Mouse (Mus musculus) forebrain, embryonic 15.5 days (tissue): ENCODE measurements around the gene Tada3. TPM values are rescaled to one million over a fixed set of nuclear protein-coding genes. Genes with fewer than 3 reads are reported as not detected.

Experiments used
- ATAC-seq: fragments of 200-750 bp; cut with Nextera tagmentation; replicated peaks from 2 replicates; pipeline ENCODE4 v1.8.0; 2017; ENCODE audit warnings: mild to moderate bottlenecking, moderate TSS enrichment, moderate library complexity
- H3K27ac ChIP-seq: fragments of 300-500 bp; sonication (generic); replicated peaks from 2 replicates; pipeline ENCODE4 v1.5.1; 2015; ENCODE audit warnings: mild to moderate bottlenecking, inconsistent platforms
- H3K27me3 ChIP-seq: fragments of 300-500 bp; sonication (generic); 2 replicates; pipeline ENCODE4 v1.6.1; 2015; ENCODE audit warnings: inconsistent platforms
- H3K36me3 ChIP-seq: fragments of 300-500 bp; sonication (generic); 2 replicates; pipeline ENCODE4 v1.6.1; 2015; ENCODE audit warnings: mild to moderate bottlenecking, inconsistent platforms
- H3K4me1 ChIP-seq: fragments of 300-500 bp; sonication (generic); 2 replicates; pipeline ENCODE4 v1.6.1; 2015; ENCODE audit warnings: inconsistent platforms
- H3K4me2 ChIP-seq: fragments of 300-500 bp; sonication (generic); replicated peaks from 2 replicates; pipeline ENCODE4 v1.6.1; 2015; ENCODE audit warnings: mild to moderate bottlenecking, inconsistent platforms
- H3K4me3 ChIP-seq: fragments of 300-500 bp; sonication (generic); 2 replicates; pipeline ENCODE4 v1.5.1; 2015; ENCODE audit warnings: mild to moderate bottlenecking, inconsistent platforms
- H3K9ac ChIP-seq: fragments of 300-500 bp; sonication (generic); replicated peaks from 2 replicates; pipeline ENCODE4 v1.6.1; 2015; ENCODE audit warnings: mild to moderate bottlenecking, inconsistent platforms
- H3K9me3 ChIP-seq: fragments of 300-500 bp; sonication (generic); 2 replicates; pipeline ENCODE4 v1.6.1; 2016; ENCODE audit warnings: inconsistent platforms
- WGBS: fragments of 180-500 bp; shearing (Covaris S2); methylation state at CpG from one replicate; pipeline ENCODE4 v1.1.7; 2015; ENCODE audit warnings: mixed read lengths; 5-methylcytosine and 5-hydroxymethylcytosine counted together
- polyA plus RNA-seq: library from polyadenylated mRNA; unstranded; fragments of >200 nt; fragmentation: Nextera tagmentation; extraction: Ambion mirVana; gene quantifications from 2 replicates; pipeline ENCODE4 v1.2.1, GENCODE M21; 2015

Gene Tada3
- polyA plus RNA-seq, 1 experiment from 2014 or later: 82.2 TPM

DNA sequence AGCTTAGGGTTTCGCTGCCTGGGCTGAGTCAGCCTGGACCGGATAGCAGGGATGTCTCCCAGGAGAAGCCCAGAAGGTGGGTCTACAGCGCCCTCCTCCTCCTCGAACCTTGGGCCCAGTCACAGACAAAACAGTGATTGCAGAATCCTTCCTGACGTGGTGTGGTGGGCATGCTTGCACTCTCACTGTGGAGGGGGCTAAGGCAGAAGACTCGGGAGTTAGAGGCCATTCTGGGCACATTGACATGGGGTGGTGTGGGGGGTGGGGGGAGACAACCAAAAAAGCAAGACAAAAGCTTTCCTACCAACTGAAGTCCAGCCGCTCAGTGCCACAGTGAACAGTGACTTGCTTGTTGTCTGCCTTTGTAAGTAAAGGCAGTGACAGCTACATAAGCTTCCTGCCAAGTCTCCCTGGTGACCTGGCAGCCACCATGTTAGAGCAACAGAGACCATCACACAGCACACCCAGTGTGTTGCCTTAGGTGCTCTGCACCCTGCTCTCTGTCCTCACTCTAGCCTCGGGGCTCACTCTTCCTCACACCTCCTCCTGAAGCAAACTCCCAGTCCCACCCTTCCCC, 6.8 kb upstream of the Tada3 start:
- WGBS: 86% methylated on average over 8 of the region's 8 CpGs
- H3K4me1 ChIP-seq: peaks cover 5% of the 10 kb centered on the region
- H3K9ac ChIP-seq: no peak overlapping the region
- no peaks in the 10 kb centered on the region for H3K27me3 ChIP-seq
- no peak overlapping the region for H3K27ac ChIP-seq
- peaks cover 83% of the 10 kb centered on the region for H3K36me3 ChIP-seq
- no peak overlapping the region for H3K4me2 ChIP-seq
- no peak overlapping the region for H3K4me3 ChIP-seq
- ATAC-seq: no peak
- H3K9me3 ChIP-seq: no peaks in the 10 kb centered on the region

GRCm38 (mm10) chr6:113380480-113380879, 2.8 kb upstream of the Tada3 start:
- Histone ChIP-seq H3K4me1 (peaks cover 28% of the 10 kb centered on the region), H3K4me3 (no peak overlapping the region), H3K36me3 (peaks cover 49% of the 10 kb centered on the region), H3K9ac (no peak overlapping the region), H3K9me3 (no peaks in the 10 kb centered on the region), H3K4me2 (no peak overlapping the region), H3K27ac (no peak overlapping the region), H3K27me3 (no peaks in the 10 kb centered on the region)
- WGBS: 95% methylated on average over 11 of the region's 11 CpGs
- ATAC-seq: no peak

- no peaks in the 10 kb centered on the region for H3K9me3 ChIP-seq
- no peak for ATAC-seq
- no peaks in the 10 kb centered on the region for H3K27me3 ChIP-seq
- 91% methylated on average over 6 of the region's 6 CpGs for WGBS
- H3K36me3 ChIP-seq: peaks cover 49% of the 10 kb centered on the region
- H3K4me3 ChIP-seq: peak overlapping the region; percentile 92; the same call in 1 of the 2 replicates
- H3K4me2 ChIP-seq: peak overlapping the region; percentile 92
- H3K27ac ChIP-seq: no peak overlapping the region
- H3K4me1 ChIP-seq: peaks cover 28% of the 10 kb centered on the region
- H3K9ac ChIP-seq: no peak overlapping the region
Measured at GRCm38 (mm10) chr6:113379246-113379645, 1.6 kb upstream of the Tada3 start.

- WGBS: 9% methylated on average over 7 of the region's 7 CpGs
- Histone ChIP-seq H3K4me1 (peaks cover 28% of the 10 kb centered on the region), H3K36me3 (peaks cover 54% of the 10 kb centered on the region), H3K9ac (peak overlapping the region; percentile 91), H3K4me2 (peak overlapping the region; percentile 92), H3K27me3 (no peaks in the 10 kb centered on the region), H3K9me3 (no peaks in the 10 kb centered on the region), H3K27ac (peak overlapping the region; percentile 93), H3K4me3 (peak overlapping the region; percentile 92)
- no peak for ATAC-seq
Measured at GRCm38 (mm10) chr6:113377172-113377495, 549 bp downstream of the Tada3 start.

GRCm38 (mm10) chr6:113373491-113373890, 4.2 kb downstream of the Tada3 start:
- H3K9ac ChIP-seq: no peak overlapping the region
- H3K4me3 ChIP-seq: no peak overlapping the region
- H3K36me3 ChIP-seq: peaks cover 72% of the 10 kb centered on the region
- WGBS: 96% methylated on average over 4 of the region's 4 CpGs
- H3K9me3 ChIP-seq: no peaks in the 10 kb centered on the region
- no peak for ATAC-seq
- no peak overlapping the region for H3K27ac ChIP-seq
- H3K27me3 ChIP-seq: no peaks in the 10 kb centered on the region
- H3K4me1 ChIP-seq: peaks cover 14% of the 10 kb centered on the region
- H3K4me2 ChIP-seq: no peak overlapping the region

GRCm38 (mm10) chr6:113370194-113370929, 7.3 kb downstream of the Tada3 start:
- Histone ChIP-seq H3K36me3 (peaks cover 83% of the 10 kb centered on the region), H3K4me2 (no peak overlapping the region), H3K4me3 (no peak overlapping the region), H3K27ac (no peak overlapping the region), H3K9me3 (no peaks in the 10 kb centered on the region), H3K9ac (no peak overlapping the region), H3K4me1 (no peaks in the 10 kb centered on the region), H3K27me3 (no peaks in the 10 kb centered on the region)
- no peak for ATAC-seq
- 93% methylated on average over 20 of the region's 20 CpGs for WGBS

DNA sequence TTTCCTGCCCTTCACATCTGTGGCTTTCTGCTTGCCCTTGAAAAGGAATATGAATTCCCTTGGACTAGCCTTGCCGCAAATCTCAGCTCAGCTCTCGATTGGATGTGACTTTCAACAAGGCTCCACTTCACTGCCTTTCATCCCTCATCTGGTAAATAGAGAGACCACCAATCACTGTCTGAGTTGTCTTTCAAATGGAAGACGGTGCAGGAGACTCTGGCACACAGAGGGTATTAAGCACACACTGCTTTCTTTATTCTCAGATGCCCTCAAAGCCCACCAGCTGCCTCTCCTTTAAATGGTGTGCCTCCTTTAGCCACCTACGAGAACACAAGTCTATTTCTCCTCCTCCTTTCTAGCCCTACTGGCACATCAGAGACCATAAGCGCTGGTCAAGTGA, 9.1 kb downstream of the Tada3 start:
- H3K9ac ChIP-seq: no peak overlapping the region
- no peak overlapping the region for H3K4me3 ChIP-seq
- no peaks in the 10 kb centered on the region for H3K4me1 ChIP-seq
- H3K36me3 ChIP-seq: peaks cover 65% of the 10 kb centered on the region
- H3K27ac ChIP-seq: no peak overlapping the region
- no peak overlapping the region for H3K4me2 ChIP-seq
- no peaks in the 10 kb centered on the region for H3K9me3 ChIP-seq
- 70% methylated on average over 5 of the region's 5 CpGs for WGBS
- no peak for ATAC-seq
- H3K27me3 ChIP-seq: no peaks in the 10 kb centered on the region

DNA sequence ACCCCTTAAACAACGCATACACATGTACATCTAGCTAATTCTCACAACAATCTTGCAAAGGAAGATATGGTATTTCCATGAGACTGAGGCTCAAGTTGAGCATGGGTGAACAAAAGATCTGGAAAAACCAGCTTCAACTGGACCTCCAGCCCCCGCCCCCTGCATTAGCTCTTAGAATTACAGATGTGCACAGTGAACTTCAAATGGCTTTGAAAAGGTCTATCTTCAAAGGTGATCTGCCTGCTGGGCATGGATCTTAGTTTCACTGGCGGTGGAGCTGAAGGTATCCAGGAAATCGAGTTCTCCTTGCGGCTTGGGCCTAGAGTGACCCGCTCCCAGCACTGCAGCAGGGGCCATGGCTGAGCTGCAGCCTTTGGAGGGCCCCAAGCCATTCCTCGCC, 9.6 kb downstream of the Tada3 start:
- Histone ChIP-seq H3K4me1 (no peaks in the 10 kb centered on the region), H3K4me3 (no peak overlapping the region), H3K36me3 (peaks cover 61% of the 10 kb centered on the region), H3K27ac (no peak overlapping the region), H3K9ac (no peak overlapping the region), H3K9me3 (no peaks in the 10 kb centered on the region), H3K27me3 (no peaks in the 10 kb centered on the region), H3K4me2 (no peak overlapping the region)
- no peak for ATAC-seq
- 88% methylated on average over 7 of the region's 7 CpGs for WGBS

GRCm38 (mm10) chr6:113367574-113367973, 10.1 kb downstream of the Tada3 start:
- Histone ChIP-seq H3K27ac (no peak overlapping the region), H3K9ac (no peak overlapping the region), H3K4me2 (no peak overlapping the region), H3K36me3 (peaks cover 55% of the 10 kb centered on the region), H3K27me3 (no peaks in the 10 kb centered on the region), H3K4me3 (no peak overlapping the region), H3K9me3 (no peaks in the 10 kb centered on the region), H3K4me1 (no peaks in the 10 kb centered on the region)
- no peak for ATAC-seq
- 93% methylated on average over 1 of the region's 1 CpGs for WGBS

DNA sequence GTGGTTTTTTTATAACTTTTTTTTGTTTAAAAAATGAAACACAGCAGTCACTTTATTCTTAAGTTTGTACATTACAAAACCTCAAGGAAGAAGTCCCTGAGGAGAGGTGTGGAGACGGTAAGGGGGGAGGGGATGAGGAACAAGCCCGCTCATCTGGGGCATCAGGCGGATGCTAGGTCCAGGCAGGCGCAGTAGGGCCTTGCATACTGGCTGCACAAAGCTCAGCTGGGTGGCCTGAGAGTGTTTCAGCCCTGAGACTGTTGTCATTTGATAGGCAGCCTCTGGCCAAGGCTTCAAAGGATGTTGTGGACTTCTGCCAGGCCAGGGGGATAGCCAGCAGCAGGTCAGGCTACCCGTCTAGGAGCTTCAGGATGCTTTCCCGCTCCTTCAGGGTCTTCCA, 11.0 kb downstream of the Tada3 start:
- no peak overlapping the region for H3K27ac ChIP-seq
- 92% methylated on average over 6 of the region's 6 CpGs for WGBS

GRCm38 (mm10) chr6:113364518-113365135, 13.1 kb downstream of the Tada3 start:
- 72% methylated on average over 8 of the region's 8 CpGs for WGBS
- Histone ChIP-seq H3K27me3 (no peaks in the 10 kb centered on the region), H3K4me3 (no peak overlapping the region), H3K9me3 (no peaks in the 10 kb centered on the region), H3K9ac (no peak overlapping the region), H3K27ac (no peak overlapping the region), H3K36me3 (peaks cover 26% of the 10 kb centered on the region), H3K4me1 (no peaks in the 10 kb centered on the region), H3K4me2 (no peak overlapping the region)
- no peak for ATAC-seq

More for the DNA sequence above, 11.0 kb downstream of the Tada3 start:
- H3K9ac ChIP-seq: no peak overlapping the region
- H3K4me3 ChIP-seq: no peak overlapping the region
- no peak overlapping the region for H3K4me2 ChIP-seq
- ATAC-seq: no peak
- H3K36me3 ChIP-seq: peaks cover 46% of the 10 kb centered on the region
- no peaks in the 10 kb centered on the region for H3K4me1 ChIP-seq
- no peaks in the 10 kb centered on the region for H3K27me3 ChIP-seq
- H3K9me3 ChIP-seq: no peaks in the 10 kb centered on the region

- 90% methylated on average over 1 of the region's 1 CpGs for WGBS
- Histone ChIP-seq H3K4me3 (no peak overlapping the region), H3K27me3 (no peaks in the 10 kb centered on the region), H3K9ac (no peak overlapping the region), H3K36me3 (peaks cover 7% of the 10 kb centered on the region; the same call in 1 of the 2 replicates), H3K9me3 (no peaks in the 10 kb centered on the region), H3K27ac (no peak overlapping the region), H3K4me1 (no peaks in the 10 kb centered on the region), H3K4me2 (no peak overlapping the region)
- no peak for ATAC-seq
Measured at GRCm38 (mm10) chr6:113362241-113362640, 15.4 kb downstream of the Tada3 start.
